Mouse (Mus musculus) ES-Bruce4 (cell line): ENCODE results near the gene Dnah8.

Experiments used
- CTCF ChIP-seq: IDR thresholded peaks from one replicate; pipeline ENCODE4 v1.8.1; 2011; ENCODE audit warnings: low read depth, low read length
- EP300 ChIP-seq: IDR thresholded peaks from 2 replicates; pipeline ENCODE4 v1.6.1; 2011; ENCODE audit warnings: low read depth, low read length; ENCODE audit not compliant: insufficient read depth
- POLR2A ChIP-seq: IDR thresholded peaks from one replicate; pipeline ENCODE4 v1.8.1; 2011; ENCODE audit warnings: low read length; ENCODE audit not compliant: insufficient read depth

- no peak for TF ChIP-seq POLR2A
- no peak for TF ChIP-seq CTCF
- no peak for TF ChIP-seq EP300
These were observed 70.1 kb downstream of the Dnah8 start for GRCm38 (mm10) chr17:30694281-30694680.
